Mouse (Mus musculus): ENCODE measurements around the gene Mrvi1.
"Not testable (repeated sequence)": the region's sequence is repeated elsewhere in the genome, so short reads cannot be mapped to it uniquely, and the experiment has no call there.

The Mrvi1 gene

DNA sequence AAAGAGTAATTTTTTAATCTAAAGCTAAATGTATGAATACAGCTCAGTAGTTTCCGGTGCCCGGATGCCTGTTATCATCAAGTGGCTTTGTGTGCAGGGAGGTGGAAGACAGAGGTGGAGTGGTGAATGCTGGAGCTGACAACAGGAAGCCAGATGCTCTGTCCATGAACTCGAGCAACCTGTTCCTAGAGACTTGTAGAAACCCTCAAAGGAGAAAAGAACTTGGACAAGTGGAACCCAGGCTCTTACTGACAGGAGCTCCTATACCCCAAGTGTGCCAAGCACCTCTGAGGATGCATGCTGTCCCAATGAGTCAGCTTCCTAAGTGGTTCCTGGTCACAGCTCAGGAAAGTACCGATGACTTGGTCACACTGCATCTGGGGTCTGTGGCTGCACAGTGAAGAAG, 41.1 kb downstream of the Mrvi1 start:
- DNase-seq (ENCODE audit: low read depth), result no peak

DNA sequence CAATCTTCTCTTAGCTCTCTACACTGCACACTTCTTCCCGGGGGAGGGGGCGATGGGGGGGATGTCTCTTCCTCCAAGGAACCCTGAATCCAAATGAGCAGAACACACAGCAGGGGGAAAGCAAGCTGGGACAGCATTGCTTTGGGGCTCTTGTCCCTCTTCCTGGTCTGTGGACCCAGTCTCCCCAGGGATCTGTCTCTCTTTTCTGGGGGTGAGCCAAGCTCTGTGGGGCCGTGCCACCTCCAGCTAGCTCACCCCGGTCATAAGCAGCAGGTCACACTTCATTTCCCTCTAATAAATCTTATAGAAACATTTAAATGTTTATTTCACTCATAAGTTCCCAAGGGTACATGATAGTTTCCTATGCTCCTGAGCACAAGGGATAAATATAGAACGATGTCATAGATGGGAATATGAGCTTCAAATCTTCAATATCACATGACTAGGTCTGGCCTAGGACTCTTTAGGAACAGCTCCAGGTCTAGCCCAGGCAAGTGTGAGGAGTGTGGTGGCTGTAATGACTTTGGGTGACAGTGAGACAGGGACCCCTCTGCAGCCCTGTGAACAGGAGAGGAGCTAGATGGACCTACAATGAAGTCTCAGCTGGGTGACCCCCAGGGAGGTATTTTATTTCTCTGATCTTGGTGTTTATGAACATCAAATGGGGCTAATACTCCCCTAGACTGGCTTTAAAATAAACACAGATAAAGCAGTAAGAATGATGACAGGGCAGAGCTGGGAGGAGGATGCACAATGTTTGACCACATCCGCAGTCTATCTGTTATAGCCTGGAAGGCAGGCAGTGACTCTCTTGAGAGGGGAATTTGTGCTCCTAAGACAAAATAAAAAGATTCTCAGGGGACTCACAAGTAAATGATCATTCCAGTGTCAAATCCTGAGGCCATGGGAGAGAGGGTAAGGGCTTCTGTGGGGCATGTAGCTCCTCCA, 46.2 kb downstream of the Mrvi1 start:
- DNase-seq (ENCODE audit: low read depth), result no peak

DNA sequence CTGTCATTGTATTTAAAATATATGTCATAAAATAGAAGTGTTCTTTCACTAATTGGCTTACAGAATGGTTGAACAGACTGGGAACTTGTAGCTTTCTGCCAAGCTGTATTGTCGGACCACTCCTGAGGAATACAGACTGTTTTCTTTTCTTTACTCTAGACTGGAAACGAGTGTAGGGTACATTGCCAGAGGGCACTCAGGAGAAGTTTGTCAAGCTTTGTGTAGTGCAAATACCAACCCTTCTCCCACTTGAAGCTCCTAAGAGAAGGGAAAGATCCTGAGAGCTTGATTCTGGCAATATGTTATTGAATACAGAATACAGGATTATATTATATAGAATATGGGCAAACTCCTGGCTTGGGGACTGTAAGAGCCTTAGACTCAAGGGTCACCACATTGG, 48.3 kb downstream of the Mrvi1 start:
- no peak for DNase-seq (ENCODE audit: low read depth)

DNA sequence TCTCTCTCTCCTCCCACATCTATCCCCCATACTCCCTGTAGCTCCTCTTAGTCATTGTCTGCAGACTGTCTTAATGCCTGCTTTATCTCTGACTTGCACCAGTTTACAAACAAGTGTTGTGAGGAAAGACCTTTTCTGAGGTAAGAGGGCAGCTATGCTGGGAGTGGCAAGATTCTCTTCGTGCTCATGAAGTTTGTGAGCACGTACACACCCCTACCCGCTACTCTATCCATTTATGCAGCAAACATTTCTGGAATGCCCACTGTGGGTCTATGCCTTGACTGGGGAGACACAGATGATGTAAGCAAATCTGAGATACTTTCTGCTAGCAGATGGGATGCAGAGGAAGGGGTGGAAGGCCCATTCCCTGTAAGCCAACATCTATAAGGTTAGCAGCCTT, 48.9 kb downstream of the Mrvi1 start:
- no peak for DNase-seq (ENCODE audit: low read depth)

DNA sequence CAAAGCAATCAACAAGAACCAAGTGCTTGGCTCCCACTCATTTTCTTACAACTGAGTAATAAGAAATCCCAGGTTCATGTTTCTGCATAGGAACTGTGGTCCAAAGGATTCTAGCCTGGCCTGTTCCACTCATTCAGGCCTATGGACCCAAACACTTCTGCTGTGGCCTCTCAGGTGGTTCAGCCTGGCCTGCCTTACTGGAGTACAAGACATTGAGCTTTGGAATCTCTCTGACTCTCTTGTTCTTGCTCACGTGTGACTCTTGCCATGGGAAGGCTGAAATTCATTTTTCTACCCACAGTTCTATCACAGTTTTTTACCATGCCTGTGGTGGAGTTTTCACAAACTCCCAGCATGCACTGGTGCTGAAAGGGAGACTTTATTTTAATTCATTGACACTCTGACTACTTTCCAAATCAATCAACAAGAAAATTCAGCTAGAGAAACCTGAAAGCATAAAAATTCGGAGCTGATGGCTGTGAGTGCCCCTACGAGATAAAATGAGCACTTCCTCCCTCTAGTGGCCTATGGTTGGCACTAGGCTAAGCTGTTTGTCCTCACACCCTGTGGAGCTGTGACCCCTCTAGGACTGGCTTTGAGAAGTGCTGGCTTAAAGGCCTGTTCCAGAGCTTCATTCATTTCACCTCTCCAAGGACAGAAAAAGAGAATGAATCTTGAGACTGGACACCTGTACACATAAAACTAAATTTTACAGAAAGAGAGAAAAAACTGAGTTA, 52.0 kb downstream of the Mrvi1 start:
- DNase-seq (ENCODE audit: low read depth), result peak; percentile 68

DNA sequence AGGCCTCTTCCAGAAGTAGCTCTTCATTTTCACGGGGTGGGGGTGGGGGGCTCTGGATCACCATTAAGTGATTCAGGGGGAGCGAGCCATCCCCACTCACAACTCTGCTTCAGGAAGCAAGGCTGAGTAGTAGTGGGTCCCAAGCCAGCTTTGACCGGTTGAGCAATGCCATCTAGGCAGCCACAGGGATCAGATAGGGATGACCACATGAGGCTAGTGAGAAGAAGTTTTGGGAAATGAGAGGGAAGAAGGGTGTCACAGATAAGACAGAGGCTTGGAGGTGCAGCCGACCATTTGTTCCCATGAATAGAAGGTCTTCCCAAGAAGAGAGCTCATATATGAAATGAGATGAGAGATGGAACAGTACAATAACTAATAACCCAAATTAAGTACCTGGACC, 55.7 kb downstream of the Mrvi1 start:
- no peak for DNase-seq (ENCODE audit: low read depth)

DNA sequence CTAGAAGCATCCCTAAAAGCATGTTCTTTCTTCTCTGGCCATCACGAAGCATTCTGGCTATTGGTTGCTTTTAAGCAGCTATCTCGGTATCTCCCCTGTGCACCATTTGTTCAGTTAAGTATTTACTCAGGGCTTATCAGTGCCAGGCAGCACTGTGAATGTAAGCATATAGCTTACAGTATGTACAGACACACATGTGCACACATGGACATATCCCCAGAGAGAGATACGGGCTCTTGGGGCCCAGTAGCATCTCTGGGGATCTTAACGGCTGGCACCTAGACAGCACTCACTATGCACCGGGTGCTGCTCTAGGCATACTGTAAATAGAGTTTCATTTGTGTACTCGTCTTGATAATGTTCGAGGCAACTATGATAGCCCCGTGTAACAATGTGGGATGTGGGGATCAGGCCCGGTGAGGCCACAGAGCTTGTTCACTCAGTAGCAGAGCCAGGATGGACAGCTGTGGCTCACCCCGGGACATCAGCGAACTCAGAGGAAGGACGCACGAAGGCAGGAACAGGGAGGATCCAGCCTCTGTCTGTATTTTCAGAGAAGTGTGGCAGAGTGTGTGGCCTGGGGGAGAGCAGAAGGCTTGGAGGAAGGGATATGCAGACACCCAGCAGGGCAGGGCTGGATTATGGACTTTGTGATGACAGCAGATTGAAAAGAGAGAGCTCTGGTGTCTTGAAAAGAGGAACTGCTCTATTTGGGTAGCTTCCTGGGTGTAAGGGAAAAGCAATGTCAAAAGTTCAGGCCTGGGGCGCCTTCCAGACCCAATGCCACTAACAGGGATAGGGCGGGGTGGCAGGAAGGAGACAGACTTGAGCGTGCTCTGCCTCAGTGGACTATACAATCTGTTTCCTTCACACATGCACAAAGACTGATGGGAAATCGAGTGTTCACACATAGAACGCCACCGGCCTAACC, 61.7 kb downstream of the Mrvi1 start:
- DNase-seq (ENCODE audit: low read depth), result peak; percentile 88

DNA sequence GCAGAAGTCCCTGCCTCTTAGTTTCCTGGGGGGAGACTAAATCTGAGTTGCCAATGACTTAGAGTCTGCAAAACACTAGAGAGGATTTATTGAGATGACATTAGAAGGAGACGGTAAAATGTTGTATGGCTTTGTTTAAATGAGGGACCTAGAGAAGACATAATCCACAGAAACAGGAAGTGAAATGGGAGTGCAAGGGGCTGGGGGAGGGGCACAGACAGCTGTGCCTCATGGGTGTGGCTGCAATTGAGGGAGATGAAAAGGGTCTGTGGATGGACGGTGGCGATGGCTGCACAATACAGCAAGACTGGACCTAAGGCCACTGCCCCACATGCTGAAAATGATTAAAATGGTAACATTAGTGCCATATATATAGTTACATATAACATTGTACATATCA, 62.5 kb downstream of the Mrvi1 start:
- DNase-seq (ENCODE audit: low read depth), result no peak

DNA sequence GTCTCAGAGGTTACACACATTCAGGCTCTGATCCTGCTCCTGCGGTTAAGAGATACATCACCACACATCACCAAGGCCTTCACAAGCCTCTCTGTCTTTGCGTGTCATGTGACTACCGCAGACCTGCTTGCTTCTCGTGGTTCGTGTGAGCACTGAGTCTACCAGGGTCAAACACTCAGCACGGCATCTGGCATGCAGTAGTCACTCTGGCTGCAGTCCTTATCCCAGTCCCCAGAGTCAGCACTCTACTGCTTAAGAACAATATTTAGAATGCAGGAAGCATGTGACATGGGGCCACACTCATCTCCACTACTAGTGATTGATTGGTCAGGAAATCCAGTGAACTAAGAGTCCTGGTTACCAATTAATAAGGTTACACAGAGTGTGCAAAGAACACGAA, 66.3 kb downstream of the Mrvi1 start:
- DNase-seq (ENCODE audit: low read depth), result no peak

DNA sequence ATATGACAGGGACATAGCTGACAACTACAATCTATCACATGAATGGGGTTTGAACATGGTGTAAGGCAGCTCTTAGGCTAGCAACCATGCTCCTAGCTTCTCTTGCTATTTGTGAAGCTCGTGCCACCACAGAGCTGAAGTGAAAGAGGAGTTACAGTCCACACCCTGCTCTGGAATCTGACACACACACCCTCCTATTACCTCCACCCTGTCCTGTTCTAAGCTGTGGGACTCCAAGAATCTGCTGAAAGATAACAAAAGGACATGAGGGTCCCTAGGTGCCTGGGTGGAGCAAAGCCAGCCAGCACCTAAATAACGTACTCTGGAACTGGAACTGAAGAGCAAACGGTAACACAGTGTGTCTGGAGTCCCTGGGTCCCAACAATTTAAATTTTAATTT, 67.7 kb downstream of the Mrvi1 start:
- peak; percentile 78 for DNase-seq (ENCODE audit: low read depth)

DNA sequence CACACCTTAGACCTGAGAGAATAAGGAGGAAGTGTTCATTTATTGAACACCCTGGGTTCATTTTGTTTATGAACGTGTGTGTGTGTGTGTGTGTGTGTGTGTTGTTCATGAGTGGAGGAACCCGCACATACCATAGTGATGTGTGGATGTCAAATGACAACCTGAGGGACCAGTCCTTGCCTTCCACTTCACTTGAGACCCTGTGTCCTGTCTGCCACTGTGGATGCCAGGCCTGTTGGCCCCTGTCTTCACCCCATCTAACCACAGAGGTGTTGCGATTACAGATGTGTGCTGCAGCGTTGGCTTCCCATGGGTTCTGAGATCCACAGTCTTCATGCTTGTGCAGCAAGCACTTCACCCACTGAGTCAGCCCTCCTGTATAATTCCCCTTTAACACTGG, 68.5 kb downstream of the Mrvi1 start:
- no peak for DNase-seq (ENCODE audit: low read depth)

DNA sequence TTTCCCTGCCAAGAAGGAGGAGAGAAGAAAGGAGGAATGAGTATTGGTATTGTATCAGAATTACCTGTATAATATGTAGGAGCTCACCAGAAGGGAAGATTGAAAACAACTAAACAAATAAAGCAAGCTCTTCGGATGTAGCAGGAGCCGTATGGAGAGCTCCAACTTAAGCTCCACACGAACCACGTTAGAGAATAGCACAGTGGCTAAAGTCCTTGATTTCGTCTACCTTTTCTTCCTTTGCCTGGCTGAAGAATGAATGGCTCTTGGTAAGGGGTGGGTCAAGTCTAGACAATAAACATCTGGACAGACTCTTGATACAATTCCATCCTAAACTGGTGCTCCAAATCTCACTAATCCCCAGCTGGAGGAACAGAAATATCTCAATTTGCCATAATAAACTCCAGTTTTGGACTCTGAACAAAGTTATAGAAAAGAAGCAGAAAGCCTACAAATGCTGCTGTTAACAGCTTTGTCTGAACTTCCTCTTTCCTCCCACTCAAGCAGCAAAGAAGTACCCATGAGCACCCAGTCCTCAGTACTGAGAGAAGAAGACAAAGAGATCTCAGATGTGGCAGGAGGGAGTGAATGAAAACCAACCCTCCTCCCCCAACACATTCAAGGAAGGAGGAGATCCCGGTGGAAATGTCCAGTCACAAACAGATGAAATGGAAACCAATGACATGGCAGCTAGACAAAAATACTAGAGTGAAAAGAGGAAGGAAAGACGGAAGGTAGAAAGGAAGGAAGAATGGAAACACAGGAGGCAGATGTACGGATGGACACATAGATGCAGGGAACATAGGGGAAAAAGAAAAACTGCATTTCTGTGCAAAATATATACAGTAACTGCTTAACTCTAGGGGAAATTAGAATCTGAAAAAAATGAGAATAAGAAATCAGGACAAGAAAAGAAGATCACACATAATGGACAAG, 73.8 kb downstream of the Mrvi1 start:
- no peak for DNase-seq (ENCODE audit: low read depth)

DNA sequence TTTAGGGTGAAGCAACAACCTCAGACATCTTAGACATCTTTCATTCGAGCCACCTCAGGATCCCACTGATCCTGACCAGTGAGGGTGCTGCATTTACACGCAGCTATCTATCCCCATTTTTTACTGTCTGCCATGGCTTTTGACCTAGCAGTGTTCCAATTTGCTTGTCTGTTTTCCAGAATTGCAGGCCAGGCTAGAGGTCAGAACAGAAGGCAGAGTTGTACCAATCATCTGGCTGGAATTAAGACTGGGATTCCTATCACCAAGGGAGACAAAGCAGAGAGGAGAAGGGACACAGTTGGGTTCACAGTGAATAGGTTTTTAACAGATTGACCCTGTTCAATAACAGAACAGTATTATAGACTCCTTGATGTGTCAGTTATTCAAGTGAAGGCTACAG, 75.7 kb downstream of the Mrvi1 start:
- no peak for DNase-seq (ENCODE audit: low read depth)

DNA sequence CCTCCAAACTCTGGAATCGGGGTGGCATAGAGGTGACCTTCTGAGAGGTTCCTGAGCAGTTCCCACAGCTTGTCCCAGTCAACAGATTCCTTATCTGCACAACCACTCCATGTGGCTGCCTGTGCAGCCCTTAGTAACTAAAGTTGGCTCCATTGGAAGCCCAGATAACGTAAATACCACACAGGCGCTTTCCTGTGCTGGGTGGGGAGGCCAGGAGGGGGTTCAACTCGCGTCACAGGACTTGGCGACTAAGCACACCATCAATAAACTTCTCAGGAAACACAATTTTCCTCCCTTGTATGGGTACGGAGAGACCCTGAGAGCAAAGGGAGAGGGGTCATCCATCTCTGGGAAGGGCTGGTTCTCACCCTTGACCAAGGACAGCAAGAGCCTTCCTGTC, 79.0 kb downstream of the Mrvi1 start:
- no peak for DNase-seq (ENCODE audit: low read depth)

DNA sequence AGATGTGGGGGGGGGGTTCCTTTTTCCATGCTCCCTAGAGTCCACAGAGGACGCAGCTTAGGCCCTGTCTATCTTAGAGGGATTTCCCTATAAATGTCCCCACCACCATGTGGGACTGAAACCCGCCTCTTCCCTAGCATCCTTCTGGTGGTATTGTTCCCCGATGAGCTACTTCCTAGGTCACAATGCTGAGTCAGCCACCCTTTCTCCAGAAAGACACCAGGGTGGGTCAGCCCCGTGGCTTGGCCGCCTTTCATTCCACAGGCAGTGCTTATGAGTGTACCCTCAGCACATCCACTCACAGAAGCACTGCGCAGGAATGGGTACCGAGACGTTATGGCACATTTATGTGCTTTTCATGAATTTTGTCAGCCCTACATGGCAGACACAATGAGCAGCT, 85.1 kb downstream of the Mrvi1 start:
- DNase-seq (ENCODE audit: low read depth), result no peak

DNA sequence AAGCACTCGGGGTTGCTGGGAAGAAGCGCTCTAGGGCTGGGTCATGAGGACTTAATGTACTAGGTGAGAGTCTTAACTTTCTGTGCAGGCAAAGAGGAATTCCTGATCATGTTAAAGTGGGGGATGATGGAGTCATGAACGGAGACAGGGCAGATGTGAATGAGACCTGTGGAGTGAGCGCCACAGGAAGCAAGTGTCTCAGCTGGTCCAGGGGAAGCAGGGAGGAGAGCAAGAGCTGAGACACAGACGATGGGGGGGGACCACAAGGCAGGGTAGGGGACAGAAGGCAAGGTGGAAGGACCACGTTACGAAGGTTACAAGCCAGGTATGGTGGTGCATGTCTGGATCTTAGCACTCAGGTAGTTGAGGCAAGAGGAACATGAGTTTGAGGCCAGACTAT, 85.8 kb downstream of the Mrvi1 start:
- no peak for DNase-seq (ENCODE audit: low read depth)

DNA sequence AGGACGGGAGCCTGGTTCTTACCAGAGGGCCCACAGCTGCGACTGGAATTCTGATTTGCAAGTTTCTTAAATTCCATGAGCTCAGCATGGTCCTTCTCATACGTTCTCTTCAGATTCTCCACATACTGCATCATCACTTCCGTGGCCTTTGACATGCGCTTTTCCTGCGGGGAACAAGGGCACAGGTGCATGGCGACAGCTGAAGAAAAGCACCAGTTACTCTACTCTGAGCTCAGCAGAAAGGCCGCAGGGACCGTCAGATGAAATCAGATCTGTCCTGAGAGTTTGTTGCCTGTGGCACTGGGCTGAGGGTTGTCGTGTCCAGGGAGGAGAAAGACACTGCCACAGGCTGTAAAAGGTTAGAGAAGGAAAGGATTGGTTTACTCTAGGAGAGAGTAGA, 86.5 kb downstream of the Mrvi1 start:
- not testable (repeated sequence) for DNase-seq (ENCODE audit: low read depth)

DNA sequence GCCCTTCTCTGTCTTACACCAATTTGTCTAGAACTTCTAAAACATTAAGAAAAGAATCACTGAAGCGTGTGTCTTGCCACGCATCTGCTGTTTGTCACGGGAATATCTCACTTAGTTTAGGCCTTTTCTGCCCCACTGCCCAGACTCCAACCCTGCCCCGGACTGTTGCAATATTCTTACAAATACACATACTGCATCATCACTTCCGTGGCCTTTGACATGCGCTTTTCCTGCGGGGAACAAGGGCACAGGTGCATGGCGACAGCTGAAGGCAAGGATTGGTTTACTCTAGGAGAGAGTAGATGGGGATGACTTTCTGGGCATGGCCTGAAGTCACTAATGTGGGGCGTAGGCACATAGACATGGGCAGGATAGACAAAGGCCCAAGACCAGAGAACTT, 87.6 kb downstream of the Mrvi1 start:
- DNase-seq (ENCODE audit: low read depth), result no peak

DNA sequence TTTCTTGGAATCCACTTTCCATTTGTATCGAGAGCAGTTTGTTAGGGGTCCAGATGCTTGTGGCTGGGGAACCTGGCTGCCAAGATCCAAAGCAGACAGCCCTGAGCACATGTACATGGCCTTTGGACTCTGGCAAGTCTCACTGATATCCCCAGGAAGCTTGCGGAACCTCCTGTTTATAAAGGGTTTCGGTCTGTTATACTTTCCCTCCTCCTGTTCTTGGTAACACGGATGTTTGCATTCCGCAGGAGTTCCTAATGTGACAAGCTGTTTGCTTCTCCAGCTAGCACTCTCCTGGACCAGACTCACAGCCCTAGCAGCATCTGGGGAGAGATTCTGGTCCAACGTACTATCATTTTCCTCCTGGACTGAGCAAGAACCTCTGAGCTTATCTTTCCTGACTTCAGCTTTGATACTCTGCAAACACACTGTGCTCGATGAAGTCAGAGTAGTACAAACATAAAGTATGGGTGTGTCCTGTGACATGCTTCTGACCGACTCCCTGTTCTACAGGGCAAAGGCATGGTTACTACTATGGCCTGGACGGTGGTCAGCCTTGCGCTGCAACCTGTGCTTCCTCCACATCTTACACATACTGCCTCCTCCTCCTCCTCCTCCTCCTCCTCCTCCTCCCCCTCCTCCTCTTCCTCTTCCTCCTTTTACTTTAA, 88.2 kb downstream of the Mrvi1 start:
- no peak for DNase-seq (ENCODE audit: low read depth)

DNA sequence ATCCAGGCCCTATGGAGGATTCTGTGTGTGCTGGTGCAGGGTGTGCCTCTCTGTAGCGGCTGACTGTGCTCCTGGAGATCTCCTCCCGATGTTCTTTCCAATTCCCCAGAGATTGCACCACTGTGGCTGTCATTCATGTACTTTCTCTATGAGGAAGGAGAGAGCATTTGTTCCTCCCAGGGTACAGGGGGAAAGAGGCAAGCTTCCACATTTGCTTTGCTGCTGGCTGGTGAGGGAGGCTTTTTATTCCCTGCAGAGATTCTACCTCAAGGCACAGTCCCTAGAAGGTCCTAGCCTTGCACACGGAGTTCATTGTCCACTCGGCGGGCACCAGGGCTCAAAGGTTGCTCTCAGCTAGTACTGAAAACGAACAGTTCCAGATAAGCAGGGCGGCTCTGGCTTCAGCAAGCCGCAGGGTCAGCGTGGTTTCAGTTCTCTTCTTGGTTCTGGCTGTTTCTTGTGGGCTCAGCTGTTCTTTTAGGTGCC, 90.7 kb downstream of the Mrvi1 start:
- DNase-seq (ENCODE audit: low read depth), result no peak

All from c-Kit-positive CD71-positive TER-119-negative erythroid progenitor cells, embryonic 14.5 days (primary cell).